ENCODE assay signal across 8 mouse cellular contexts in genomic region chr7:82864260-82864990, GRCm38 (mm10). TPM values are rescaled to one million over a fixed set of nuclear protein-coding genes. Genes with fewer than 3 reads are reported as not detected.
DNase-seq lines count a peak whose midpoint lies in the region; ATAC-seq and TF ChIP-seq lines count a peak whose summit lies in the region.

No protein-coding gene starts in this region.

- intact Hi-C loops in gastrocnemius, postnatal 14 days (cut with DNase I; ENCODE audit: low total_unique reads): loop anchor here (5.0 to 10.0 kb wide), 2 partner anchors 147 to 690 kb away; no protein-coding TSS in a partner anchor

- peak overlapping the region; percentile 79 for H3K4me2 ChIP-seq in embryonic facial prominence, embryonic 12.5 days (replicated peaks)
- no peak overlapping the region for H3K4me2 ChIP-seq in intestine, embryonic 16.5 days (ENCODE audit: low read depth, low read length)
- H3K4me2 ChIP-seq in neural tube, embryonic 12.5 days (replicated peaks): peak overlapping the region; percentile 96

- no peak for ATAC-seq in embryonic facial prominence, embryonic 12.5 days (ENCODE audit: insufficient number of reproducible peaks, insufficient read depth, low FRiP score, low TSS enrichment)
- no peak for ATAC-seq in intestine, embryonic 16.5 days
- ATAC-seq in neural tube, embryonic 12.5 days (ENCODE audit: low FRiP score, low read depth): no peak

- DNase-seq in layer of hippocampus, adult 2 months (ENCODE audit: low spot score in 2 of 2): no peak
- no peak for DNase-seq in layer of hippocampus, adult 8-10 months (ENCODE audit: low spot score in 2 of 2)
- DNase-seq in spleen, adult 12 weeks (ENCODE audit: low spot score): no peak
- DNase-seq in thymus, postnatal 4 days: no peak
- DNase-seq in gastrocnemius, postnatal 14 days: no peak

- peak; percentile 46 for TF ChIP-seq CTCF in layer of hippocampus, adult 2 months (conservative IDR thresholded peaks at IDR 0.05)

- H3K4me3 ChIP-seq in layer of hippocampus, adult 2 months: no peak overlapping the region
- H3K4me3 ChIP-seq in embryonic facial prominence, embryonic 12.5 days: no peak overlapping the region; the same call in 1 of the 2 replicates
- 0 out of 2 replicates have a peak overlapping the region, but pooled peaks have one; percentile 80 for H3K4me3 ChIP-seq in intestine, embryonic 16.5 days (ENCODE audit: low read length)
- H3K4me3 ChIP-seq in neural tube, embryonic 12.5 days: peak overlapping the region; percentile 100; the same call in 1 of the 2 replicates

- 0 out of 2 replicates have a peak overlapping the region, but pooled peaks have one; percentile 78 for H3K9ac ChIP-seq in embryonic facial prominence, embryonic 12.5 days
- H3K9ac ChIP-seq in intestine, embryonic 16.5 days (ENCODE audit: low read depth, low read length): peak overlapping the region; percentile 79; the same call in 1 of the 2 replicates
- peak overlapping the region; percentile 100; the same call in 1 of the 2 replicates for H3K9ac ChIP-seq in neural tube, embryonic 12.5 days

- no peaks in the 10 kb centered on the region for H3K9me3 ChIP-seq in embryonic facial prominence, embryonic 12.5 days
- H3K9me3 ChIP-seq in intestine, embryonic 16.5 days (ENCODE audit: control insufficient read depth, low read length): no peaks in the 10 kb centered on the region
- no peaks in the 10 kb centered on the region for H3K9me3 ChIP-seq in neural tube, embryonic 12.5 days

- H3K27ac ChIP-seq in layer of hippocampus, adult 2 months: no peak overlapping the region
- peak overlapping the region; percentile 100 for H3K27ac ChIP-seq in embryonic facial prominence, embryonic 12.5 days
- H3K27ac ChIP-seq in intestine, embryonic 16.5 days (ENCODE audit: low read length): 0 out of 2 replicates have a peak overlapping the region, but pooled peaks have one; percentile 92
- H3K27ac ChIP-seq in neural tube, embryonic 12.5 days: peak overlapping the region; percentile 100

- H3K4me1 ChIP-seq in embryonic facial prominence, embryonic 12.5 days: peaks cover 11% of the 10 kb centered on the region
- H3K4me1 ChIP-seq in intestine, embryonic 16.5 days (ENCODE audit: control insufficient read depth, insufficient read depth, low read length): peaks cover 15% of the 10 kb centered on the region
- H3K4me1 ChIP-seq in neural tube, embryonic 12.5 days: peaks cover 15% of the 10 kb centered on the region

- H3K27me3 ChIP-seq in embryonic facial prominence, embryonic 12.5 days: no peaks in the 10 kb centered on the region
- H3K27me3 ChIP-seq in intestine, embryonic 16.5 days (replicated peaks; ENCODE audit: control insufficient read depth, insufficient read depth, low read length): no peaks in the 10 kb centered on the region; the same call in 1 of the 2 replicates
- no peaks in the 10 kb centered on the region for H3K27me3 ChIP-seq in neural tube, embryonic 12.5 days (replicated peaks)

- 45% methylated on average over 8 of the region's 8 CpGs for WGBS in embryonic facial prominence, embryonic 12.5 days
- WGBS in intestine, embryonic 16.5 days: 58% methylated on average over 8 of the region's 8 CpGs
- 25% methylated on average over 8 of the region's 8 CpGs for WGBS in neural tube, embryonic 12.5 days

- H3K36me3 ChIP-seq in embryonic facial prominence, embryonic 12.5 days: peaks cover 8% of the 10 kb centered on the region
- H3K36me3 ChIP-seq in intestine, embryonic 16.5 days (ENCODE audit: control insufficient read depth, insufficient read depth, low read length): no peaks in the 10 kb centered on the region
- peaks cover 8% of the 10 kb centered on the region for H3K36me3 ChIP-seq in neural tube, embryonic 12.5 days

RNA-seq across cellular contexts. Expression of gene Mex3b, which starts 2.7 kb away (rescaled TPM):
- total RNA-seq in layer of hippocampus, adult 2 months (2021): 10 to 100 TPM; 22.6 to 25.0 TPM
- 10 to 100 TPM; 17.1 to 19.7 (median 19.1) TPM for total RNA-seq in layer of hippocampus, adult 8-10 months (2022)
- polyA plus RNA-seq in embryonic facial prominence, embryonic 12.5 days (2016; fragmentation: Nextera tagmentation; extraction: Ambion mirVana): 49.2 and 50.6 TPM in 2 replicates
- polyA plus RNA-seq in intestine, embryonic 16.5 days (2015; fragmentation: Nextera tagmentation; extraction: Ambion mirVana): 4.8 TPM in 2 replicates
- polyA plus RNA-seq in neural tube, embryonic 12.5 days (2016; fragmentation: Nextera tagmentation; extraction: Ambion mirVana): 42.9 and 44.0 TPM in 2 replicates
- 1 to 10 TPM; 3.3 to 4.2 TPM for total RNA-seq in gastrocnemius, postnatal 14 days (2021)

Comparison
In these comparisons a context has a peak if more than half of its experiments do, and no peak if none do; other contexts are left out.
1. H3K4me3 ChIP-seq: peak in intestine, embryonic 16.5 days (single experiment) and neural tube, embryonic 12.5 days (single experiment); none in layer of hippocampus, adult 2 months (single experiment) and embryonic facial prominence, embryonic 12.5 days (single experiment).
2. Peak in every context shown above with its lines, with median percentiles within 50 percentile points of each other: H3K9ac ChIP-seq.